Mouse (Mus musculus) E14TG2a.4 (cell line): ENCODE measurements around the gene Git1.

Experiments used
- H3K27me3 ChIP-seq: 2 replicates; pipeline ENCODE4 v1.6.1; 2014; ENCODE audit warnings: low read length, control low read depth; ENCODE audit not compliant: insufficient read depth
- H3K36me3 ChIP-seq: 2 replicates; pipeline ENCODE4 v1.6.1; 2014; ENCODE audit warnings: low read length, control low read depth; ENCODE audit not compliant: insufficient read depth
- H3K4me1 ChIP-seq: replicated peaks from 2 replicates; pipeline ENCODE4 v1.6.1; 2014; ENCODE audit warnings: low read depth, low read length, control low read depth
- H3K4me3 ChIP-seq: replicated peaks from 2 replicates; pipeline ENCODE4 v1.5.1; 2014; ENCODE audit warnings: mild to moderate bottlenecking, low read length
- H3K9me3 ChIP-seq: 2 replicates; pipeline ENCODE4 v1.6.1; 2014; ENCODE audit warnings: low read length, control low read depth
- CTCF ChIP-seq: conservative IDR thresholded peaks from 2 replicates; pipeline ENCODE4 v1.5.1; 2014; ENCODE audit warnings: low read length
- NANOG ChIP-seq: IDR thresholded peaks from 2 replicates; pipeline ENCODE4 v1.6.1; 2014; ENCODE audit warnings: borderline replicate concordance, low read length, mixed read lengths
- POU5F1 ChIP-seq: IDR thresholded peaks from 2 replicates; pipeline ENCODE4 v1.6.1; 2014; ENCODE audit warnings: low read length, borderline replicate concordance

Git1 gene

DNA sequence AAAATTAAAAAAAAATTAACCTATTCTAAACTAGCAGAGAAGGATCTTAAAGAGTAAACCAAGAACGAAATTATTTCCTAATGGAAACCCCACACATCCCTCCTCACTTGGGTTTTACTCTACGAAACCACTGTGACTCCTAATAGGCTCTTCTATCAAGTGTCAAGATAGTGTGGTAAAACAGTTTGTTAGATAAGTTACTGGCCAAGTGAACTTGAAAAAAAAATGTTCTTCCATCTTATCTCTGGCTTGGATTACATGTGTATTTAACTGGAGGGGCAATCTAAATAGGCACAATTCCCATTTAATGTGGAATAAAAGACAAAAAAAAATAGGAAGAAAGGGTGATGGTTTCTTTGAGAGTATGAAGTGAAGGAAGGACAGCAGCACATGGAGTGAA is 37.5 kb downstream of the Git1 start:
- no peak for TF ChIP-seq CTCF
- TF ChIP-seq NANOG, result no peak
- no peak for TF ChIP-seq POU5F1
- Histone ChIP-seq H3K4me3 (no peak overlapping the region), H3K4me1 (no peaks in the 10 kb centered on the region), H3K9me3 (no peaks in the 10 kb centered on the region), H3K27me3 (no peaks in the 10 kb centered on the region), H3K36me3 (peaks cover 30% of the 10 kb centered on the region)

DNA sequence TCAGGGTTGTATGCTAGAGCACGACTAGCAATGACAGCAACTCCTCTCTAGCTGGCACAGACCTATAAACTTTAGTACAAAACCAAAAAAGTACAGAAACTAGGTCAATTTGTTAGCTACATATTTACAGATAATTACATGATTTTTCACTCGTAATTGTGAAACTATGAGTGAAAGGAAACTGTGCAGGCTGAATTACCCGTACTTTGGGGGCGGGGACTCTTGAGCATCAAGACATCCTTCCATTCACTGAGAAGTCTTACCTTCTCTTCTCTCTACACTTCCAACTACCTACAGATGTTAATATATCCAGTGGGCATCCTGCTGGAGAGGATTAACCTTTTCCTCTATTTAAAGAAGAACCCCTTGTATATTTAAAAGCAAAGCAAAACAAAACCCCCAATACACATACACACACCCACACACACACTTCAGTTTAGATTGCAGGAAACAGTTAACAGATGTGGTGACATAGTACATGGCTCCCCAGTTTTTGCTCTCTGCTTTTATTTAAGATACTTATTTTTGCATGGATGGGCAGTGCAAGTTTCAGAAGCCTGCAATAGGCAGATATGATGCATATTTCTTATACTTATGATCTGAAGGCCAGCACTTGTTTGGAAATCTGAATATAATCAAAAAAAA is 39.0 kb downstream of the Git1 start:
- H3K9me3 ChIP-seq, result no peaks in the 10 kb centered on the region
- no peaks in the 10 kb centered on the region for H3K27me3 ChIP-seq
- no peaks in the 10 kb centered on the region for H3K4me1 ChIP-seq
- no peak for TF ChIP-seq CTCF
- TF ChIP-seq NANOG, result no peak
- no peak for TF ChIP-seq POU5F1
- H3K4me3 ChIP-seq, result no peak overlapping the region
- peaks cover 40% of the 10 kb centered on the region for H3K36me3 ChIP-seq

DNA sequence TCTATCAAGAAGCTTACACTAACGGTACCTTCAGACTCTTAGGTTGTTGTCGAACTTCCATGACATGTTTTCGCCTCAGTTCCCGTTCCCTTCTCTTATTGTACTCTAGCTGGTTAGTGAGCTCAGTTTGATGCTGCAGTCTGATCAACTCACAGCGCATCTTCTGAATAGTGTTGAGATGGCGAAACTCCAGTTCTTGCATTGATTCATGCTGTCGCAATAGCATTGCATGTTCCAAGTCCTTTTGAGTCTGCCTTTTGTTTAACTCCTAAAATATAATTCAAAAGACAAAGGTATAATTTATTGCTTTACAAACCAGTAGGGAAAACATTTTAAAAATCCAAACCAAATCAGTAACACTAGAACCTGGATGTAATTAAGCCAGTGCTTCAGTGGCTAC is 51.9 kb downstream of the Git1 start:
- Histone ChIP-seq H3K9me3 (no peaks in the 10 kb centered on the region), H3K4me3 (no peak overlapping the region), H3K36me3 (peaks cover 91% of the 10 kb centered on the region), H3K4me1 (no peaks in the 10 kb centered on the region), H3K27me3 (no peaks in the 10 kb centered on the region)
- no peak for TF ChIP-seq CTCF
- no peak for TF ChIP-seq POU5F1
- TF ChIP-seq NANOG, result no peak
